Mouse (Mus musculus) hindbrain, embryonic 12.5 days (tissue): ENCODE data around the gene Olfr1381. TPM values are rescaled to one million over a fixed set of nuclear protein-coding genes. Genes with fewer than 3 reads are reported as not detected.
"Not testable (repeated sequence)": the region's sequence is repeated elsewhere in the genome, so short reads cannot be mapped to it uniquely, and the experiment has no call there.

Experiments used
- ATAC-seq: fragments of 200-750 bp; cut with Nextera tagmentation; 2 replicates; pipeline ENCODE4 v1.8.0; 2017; ENCODE audit warnings: moderate TSS enrichment; ENCODE audit not compliant: low FRiP score
- H3K27ac ChIP-seq: fragments of 300-500 bp; sonication (generic); 2 replicates; pipeline ENCODE4 v1.5.1; 2016; ENCODE audit warnings: mild to moderate bottlenecking
- H3K27me3 ChIP-seq: fragments of 300-500 bp; sonication (generic); 2 replicates; pipeline ENCODE4 v1.6.1; 2016; ENCODE audit warnings: mild to moderate bottlenecking
- H3K36me3 ChIP-seq: fragments of 300-500 bp; sonication (generic); 2 replicates; pipeline ENCODE4 v1.6.1; 2016; ENCODE audit warnings: mild to moderate bottlenecking
- H3K4me1 ChIP-seq: fragments of 300-500 bp; sonication (generic); 2 replicates; pipeline ENCODE4 v1.6.1; 2016
- H3K4me2 ChIP-seq: fragments of 300-500 bp; sonication (generic); replicated peaks from 2 replicates; pipeline ENCODE4 v1.6.1; 2016; ENCODE audit warnings: mild to moderate bottlenecking
- H3K4me3 ChIP-seq: fragments of 300-500 bp; sonication (generic); 2 replicates; pipeline ENCODE4 v1.5.1; 2016; ENCODE audit warnings: mild to moderate bottlenecking
- H3K9ac ChIP-seq: fragments of 300-500 bp; sonication (generic); 2 replicates; pipeline ENCODE4 v1.6.1; 2016; ENCODE audit warnings: mild to moderate bottlenecking, moderate library complexity
- H3K9me3 ChIP-seq: fragments of 300-500 bp; sonication (generic); replicated peaks from 2 replicates; pipeline ENCODE4 v1.6.1; 2016; ENCODE audit warnings: mild to moderate bottlenecking
- WGBS: fragments of 180-500 bp; shearing (Covaris S2); methylation state at CpG from one replicate; pipeline ENCODE4 v1.1.7; 2016; 5-methylcytosine and 5-hydroxymethylcytosine counted together
- polyA plus RNA-seq: library from polyadenylated mRNA; unstranded; fragments of >200 nt; fragmentation: Nextera tagmentation; extraction: Ambion mirVana; gene quantifications from 2 replicates; pipeline ENCODE4 v1.2.1, GENCODE M21; 2016

Olfr1381 gene
- not detected in 2 replicates for polyA plus RNA-seq

DNA sequence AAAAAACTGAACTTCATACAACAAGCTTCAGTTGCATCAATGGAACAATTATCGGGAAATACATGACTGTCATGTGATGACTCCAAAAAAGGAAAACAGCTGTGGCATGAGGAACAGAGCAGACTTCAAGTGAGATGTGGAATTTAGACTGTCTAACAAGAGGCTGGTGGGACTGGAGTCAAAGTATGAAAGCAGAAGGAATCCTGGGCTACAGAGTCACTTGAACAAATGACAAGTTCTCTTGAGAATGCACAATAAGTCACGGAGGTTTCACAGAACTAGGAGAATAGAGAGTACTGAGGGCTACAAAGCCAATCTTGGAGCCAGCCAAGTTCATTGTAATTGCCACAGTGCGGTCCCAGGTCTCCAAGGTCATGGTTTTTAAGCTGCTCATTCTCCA is at the start of gene Olfr1381:
TSS of gene Olfr1381 (plus strand) at position 301 of the 400 bp plus-strand sequence.
- not testable (repeated sequence) for H3K27me3 ChIP-seq, H3K4me2 ChIP-seq, H3K9ac ChIP-seq, H3K4me1 ChIP-seq, H3K27ac ChIP-seq, H3K36me3 ChIP-seq, ATAC-seq, H3K9me3 ChIP-seq, H3K4me3 ChIP-seq
- WGBS: 58% methylated on average over 3 of the region's 3 CpGs

DNA sequence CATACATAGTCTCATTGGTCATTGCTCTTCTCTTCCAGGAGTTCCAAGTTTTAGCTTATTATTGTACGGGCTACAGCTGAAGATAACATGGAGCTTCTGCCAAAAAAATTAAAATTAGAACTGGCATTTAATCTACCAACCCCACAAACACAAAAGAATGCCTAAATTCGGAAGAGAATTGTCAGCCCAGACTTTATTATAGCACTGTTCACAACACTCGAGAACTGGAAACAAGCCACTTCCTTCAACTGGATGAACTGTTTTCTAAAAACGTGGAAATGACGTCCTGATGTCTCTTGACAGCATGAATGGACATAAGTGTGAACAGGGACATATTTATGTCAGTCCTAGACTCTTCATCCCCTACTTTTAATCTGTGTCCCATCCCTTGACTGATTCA is 25.2 kb upstream of the Olfr1381 start:
- H3K36me3 ChIP-seq: no peaks in the 10 kb centered on the region
- 78% methylated on average over 5 of the region's 5 CpGs for WGBS
- H3K4me1 ChIP-seq: no peaks in the 10 kb centered on the region
- no peak overlapping the region for H3K4me3 ChIP-seq
- H3K9me3 ChIP-seq: no peaks in the 10 kb centered on the region
- no peak for ATAC-seq
- no peak overlapping the region for H3K4me2 ChIP-seq
- no peak overlapping the region for H3K27ac ChIP-seq
- no peak overlapping the region for H3K9ac ChIP-seq
- H3K27me3 ChIP-seq: no peaks in the 10 kb centered on the region

GRCm38 (mm10) chr11:49519348-49519747 is 23.9 kb upstream of the Olfr1381 start, which contains the start of gene Olfr1383:
Gene Olfr1383 (plus strand): TSS chr11:49519648.
- H3K4me1 ChIP-seq: no peaks in the 10 kb centered on the region
- ATAC-seq: no peak

GRCm38 (mm10) chr11:49527947-49528346 is 15.3 kb upstream of the Olfr1381 start, which contains the start of gene Olfr1382:
Gene Olfr1382 (plus strand): TSS chr11:49528247.
- Histone ChIP-seq H3K4me3 (no peak within 1 kb of the TSS), H3K36me3 (no peaks in the 10 kb centered on the region), H3K27ac (no peak within 1 kb of the TSS), H3K4me2 (no peak within 1 kb of the TSS), H3K4me1 (no peaks in the 10 kb centered on the region), H3K9ac (no peak within 1 kb of the TSS), H3K27me3 (no peaks in the 10 kb centered on the region), H3K9me3 (no peaks in the 10 kb centered on the region)
- ATAC-seq: no peak
- 83% methylated on average over 3 of the region's 3 CpGs for WGBS

More at GRCm38 (mm10) chr11:49519348-49519747, 23.9 kb upstream of the Olfr1381 start, which contains the start of gene Olfr1383:
- Histone ChIP-seq H3K9ac (no peak within 1 kb of the TSS), H3K27ac (no peak within 1 kb of the TSS), H3K9me3 (no peaks in the 10 kb centered on the region), H3K36me3 (no peaks in the 10 kb centered on the region), H3K4me2 (no peak within 1 kb of the TSS), H3K4me3 (no peak within 1 kb of the TSS), H3K27me3 (no peaks in the 10 kb centered on the region)

GRCm38 (mm10) chr11:49532761-49533160 is 10.5 kb upstream of the Olfr1381 start:
- no peak for ATAC-seq
- H3K27me3 ChIP-seq: no peaks in the 10 kb centered on the region
- H3K4me3 ChIP-seq: no peak overlapping the region
- H3K4me1 ChIP-seq: no peaks in the 10 kb centered on the region
- H3K4me2 ChIP-seq: no peak overlapping the region
- no peak overlapping the region for H3K27ac ChIP-seq
- no peaks in the 10 kb centered on the region for H3K36me3 ChIP-seq
- no peaks in the 10 kb centered on the region for H3K9me3 ChIP-seq
- no peak overlapping the region for H3K9ac ChIP-seq

- not testable (repeated sequence) for ATAC-seq, H3K4me1 ChIP-seq, H3K27ac ChIP-seq, H3K9ac ChIP-seq, H3K9me3 ChIP-seq, H3K27me3 ChIP-seq, H3K4me3 ChIP-seq, H3K36me3 ChIP-seq, H3K4me2 ChIP-seq
- 85% methylated on average over 2 of the region's 2 CpGs for WGBS
Observed at GRCm38 (mm10) chr11:49536631-49537030, 6.6 kb upstream of the Olfr1381 start.

GRCm38 (mm10) chr11:49554033-49554432 is 10.8 kb downstream of the Olfr1381 start:
- not testable (repeated sequence) for H3K4me2 ChIP-seq, H3K27me3 ChIP-seq, H3K9ac ChIP-seq, H3K4me3 ChIP-seq, H3K27ac ChIP-seq, ATAC-seq, H3K36me3 ChIP-seq, H3K9me3 ChIP-seq, H3K4me1 ChIP-seq
- 80% methylated on average over 3 of the region's 3 CpGs for WGBS

- H3K4me1 ChIP-seq, H3K9ac ChIP-seq, H3K9me3 ChIP-seq, ATAC-seq, H3K4me3 ChIP-seq, H3K27ac ChIP-seq, H3K36me3 ChIP-seq, H3K27me3 ChIP-seq, H3K4me2 ChIP-seq: not testable (repeated sequence)
- 58% methylated on average over 5 of the region's 5 CpGs for WGBS
Observed at GRCm38 (mm10) chr11:49556578-49556977, 13.3 kb downstream of the Olfr1381 start, which contains the start of gene Olfr1380. Gene Olfr1380 (plus strand): TSS chr11:49556878.

DNA sequence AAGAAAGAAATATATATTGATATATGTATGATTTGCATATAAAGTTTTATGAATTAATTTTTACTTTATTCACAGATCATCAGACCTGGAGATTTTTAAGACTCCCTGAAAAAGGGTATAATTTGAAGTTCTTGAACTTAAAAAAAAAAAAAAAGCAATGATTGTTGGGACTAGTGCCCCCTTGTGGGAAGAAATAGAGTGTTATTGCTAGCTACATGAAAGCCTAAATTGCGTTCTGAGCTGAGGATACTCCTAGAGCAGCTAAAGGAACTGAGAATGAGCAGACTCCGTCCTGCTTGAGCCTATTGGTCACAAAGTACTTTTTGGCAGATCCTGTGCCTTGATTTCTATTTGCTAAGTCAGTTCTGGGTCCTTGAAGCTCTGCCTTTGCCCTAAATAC is 31.8 kb downstream of the Olfr1381 start:
- H3K27me3 ChIP-seq, H3K9ac ChIP-seq, H3K4me3 ChIP-seq, H3K4me1 ChIP-seq, H3K9me3 ChIP-seq, H3K36me3 ChIP-seq, H3K27ac ChIP-seq, H3K4me2 ChIP-seq, ATAC-seq: not testable (repeated sequence)
- 34% methylated on average over 2 of the region's 2 CpGs for WGBS

- H3K36me3 ChIP-seq, H3K9ac ChIP-seq, ATAC-seq, H3K4me2 ChIP-seq, H3K9me3 ChIP-seq, H3K4me1 ChIP-seq, H3K4me3 ChIP-seq, H3K27me3 ChIP-seq, H3K27ac ChIP-seq: not testable (repeated sequence)
- 89% methylated on average over 8 of the region's 8 CpGs for WGBS
Observed at GRCm38 (mm10) chr11:49580452-49580851, 37.2 kb downstream of the Olfr1381 start.

- 95% methylated on average over 19 of the region's 19 CpGs for WGBS
Observed at GRCm38 (mm10) chr11:49590213-49590612, 47.0 kb downstream of the Olfr1381 start.

GRCm38 (mm10) chr11:49597149-49597548 is 53.9 kb downstream of the Olfr1381 start:
- H3K36me3 ChIP-seq, ATAC-seq, H3K9ac ChIP-seq, H3K27me3 ChIP-seq, H3K27ac ChIP-seq, H3K4me3 ChIP-seq, H3K4me1 ChIP-seq, H3K9me3 ChIP-seq, H3K4me2 ChIP-seq: not testable (repeated sequence)
- 73% methylated on average over 2 of the region's 2 CpGs for WGBS

More at GRCm38 (mm10) chr11:49590213-49590612, 47.0 kb downstream of the Olfr1381 start:
- H3K27me3 ChIP-seq: no peaks in the 10 kb centered on the region
- H3K4me2 ChIP-seq: no peak overlapping the region
- H3K9ac ChIP-seq: no peak overlapping the region
- no peaks in the 10 kb centered on the region for H3K4me1 ChIP-seq
- no peak for ATAC-seq
- H3K27ac ChIP-seq: no peak overlapping the region
- no peak overlapping the region for H3K4me3 ChIP-seq
- no peaks in the 10 kb centered on the region for H3K36me3 ChIP-seq
- H3K9me3 ChIP-seq: no peaks in the 10 kb centered on the region
